Mouse (Mus musculus): ENCODE measurements around the gene Hist2h3c2. TPM values are rescaled to one million over a fixed set of nuclear protein-coding genes. Genes with fewer than 3 reads are reported as not detected.

Hist2h3c2 gene
- total RNA-seq, 4 experiments from 2014 or later = 1.1 to 4.8 (median 4.3) TPM

DNA sequence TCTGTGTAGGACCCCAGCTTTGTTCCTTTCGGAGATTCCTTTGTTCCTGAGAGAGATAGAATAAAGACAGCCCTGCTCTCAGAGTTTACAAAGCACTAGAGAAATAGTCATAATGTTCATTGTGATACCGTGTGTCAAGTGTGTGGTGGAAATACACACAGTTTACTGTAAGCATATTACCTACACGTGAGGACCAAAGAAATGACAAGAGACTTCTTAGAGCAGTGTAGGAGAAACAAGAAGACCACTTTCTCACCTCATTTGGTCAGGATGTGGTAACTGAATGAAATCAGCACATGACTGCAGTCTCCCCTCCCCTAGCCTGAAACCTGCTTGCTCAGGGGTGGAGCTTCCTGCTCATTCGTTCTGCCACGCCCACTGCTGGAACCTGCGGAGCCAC, 40.7 kb downstream of the Hist2h3c2 start:
- DNase-seq (ENCODE audit: low spot score in 2 of 2) = no peak

- peak; percentile 85 to 91 for DNase-seq (ENCODE audit: low spot score in 2 of 2)
Measured at GRCm38 (mm10) chr3:96197129-96197749, 41.7 kb downstream of the Hist2h3c2 start.

- no peak for DNase-seq (ENCODE audit: low spot score in 2 of 2)
Measured at GRCm38 (mm10) chr3:96196437-96197128, 42.3 kb downstream of the Hist2h3c2 start.

GRCm38 (mm10) chr3:96195616-96196313, 43.2 kb downstream of the Hist2h3c2 start:
- no peak for DNase-seq (ENCODE audit: low spot score in 2 of 2)

DNA sequence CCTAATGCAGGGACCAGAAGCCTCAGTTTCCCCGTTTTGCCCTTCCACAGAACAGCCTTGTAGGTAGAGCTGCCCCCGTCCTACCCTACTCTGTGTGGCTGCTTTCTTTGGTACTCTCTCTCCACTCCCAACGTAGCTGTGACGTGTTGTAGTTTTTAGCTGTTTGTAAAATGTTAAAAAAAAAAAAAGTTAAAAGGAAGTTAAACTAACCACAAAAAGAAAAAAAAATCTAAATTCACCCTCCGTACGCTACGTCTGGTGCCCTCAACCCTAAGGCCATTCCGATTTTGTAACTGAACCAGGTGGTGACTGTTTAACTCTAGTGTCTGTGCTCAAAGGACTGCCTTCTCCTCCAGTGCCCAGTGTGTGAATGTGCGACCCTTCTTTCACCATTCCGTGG, 44.0 kb downstream of the Hist2h3c2 start:
- no peak for DNase-seq (ENCODE audit: low spot score in 2 of 2)

- no peak for DNase-seq (ENCODE audit: low spot score in 2 of 2)
Measured at GRCm38 (mm10) chr3:96192977-96193376, 46.0 kb downstream of the Hist2h3c2 start.

Small RNA genes within 50 kb of the gene (microRNA-seq; reads per million reads assigned to microRNA genes)
- gene Gm44492 (0 reads per million in 2 experiments), gene Gm47311 (0 reads per million in 2 experiments), gene Gm47313 (0 reads per million in 2 experiments)

Other genes starting within 250 kb of the Hist2h3c2 start
- 10 to 100 TPM; 64.0 to 86.2 (median 81.6) TPM for gene Plekho1, start 243.1 kb downstream of the Hist2h3c2 start, total RNA-seq (2022)
- gene Vps45, start 180.7 kb downstream of the Hist2h3c2 start, total RNA-seq (2022) = 10 to 100 TPM; 44.9 to 55.2 (median 50.3) TPM
- gene Otud7b, start 134.6 kb downstream of the Hist2h3c2 start, total RNA-seq (2022) = 10 to 100 TPM; 33.4 to 40.7 (median 38.5) TPM
- 1 to 10 TPM; 5.8 to 8.4 (median 6.9) TPM for gene Mtmr11, start 77.1 kb downstream of the Hist2h3c2 start, total RNA-seq (2022)
- gene Sf3b4, start 66.8 kb downstream of the Hist2h3c2 start, total RNA-seq (2022) = 10 to 100 TPM; 40.3 to 48.5 (median 43.0) TPM
- gene Sv2a, start 58.0 kb downstream of the Hist2h3c2 start, total RNA-seq (2022) = 100 to 1,000 TPM; 434 to 460 (median 443) TPM
- gene Bola1, start 19.4 kb downstream of the Hist2h3c2 start, total RNA-seq (2022) = 10 to 100 TPM; 14.9 to 20.7 (median 18.3) TPM
- 10 to 100 TPM; 11.1 to 15.2 (median 14.1) TPM for gene Hist2h2ab, start 19.3 kb downstream of the Hist2h3c2 start, total RNA-seq (2022)
- 10 to 100 TPM; 26.7 to 37.7 (median 31.8) TPM for gene Hist2h2ac, start 18.2 kb downstream of the Hist2h3c2 start, total RNA-seq (2022)
- gene Hist2h2be, start 18.0 kb downstream of the Hist2h3c2 start, total RNA-seq (2022) = 1 to 10 TPM; 4.9 to 7.1 (median 5.4) TPM
- 100 to 1,000 TPM; 190 to 245 (median 229) TPM for gene Hist2h2aa2, start 1.1 kb upstream of the Hist2h3c2 start, total RNA-seq (2022)
- 10 to 100 TPM in 2 of 4 experiments, 1 to 10 TPM in 2; 5.2 to 28.7 (median 10.2) TPM for gene Hist2h2aa1, start 6.4 kb upstream of the Hist2h3c2 start, total RNA-seq (2022)
- gene Hist2h3c1, start 7.6 kb upstream of the Hist2h3c2 start, total RNA-seq (2022) = not detected
- 10 to 100 TPM; 27.2 to 32.5 (median 29.5) TPM for gene Hist2h4, start 24.2 kb upstream of the Hist2h3c2 start, total RNA-seq (2022)
- gene Hist2h3b, start 29.5 kb upstream of the Hist2h3c2 start, total RNA-seq (2022) = 10 to 100 TPM; 45.5 to 68.8 (median 61.8) TPM
- 100 to 1,000 TPM; 160 to 229 (median 192) TPM for gene Hist2h2bb, start 30.6 kb upstream of the Hist2h3c2 start, total RNA-seq (2022)
- 1 to 10 TPM; 1.7 to 6.5 (median 3.5) TPM for gene Fcgr1, start 54.8 kb upstream of the Hist2h3c2 start, total RNA-seq (2022)
- gene BC107364, start 213.2 kb upstream of the Hist2h3c2 start, total RNA-seq (2022) = not detected

All from left cerebral cortex, adult 8-10 months (tissue).